Mouse (Mus musculus) hindbrain, embryonic 10.5 days (tissue): ENCODE measurements at regions not wholly inside any gene's neighbourhood (a gene's known extent, or its start where the extent isn't known, plus 50 kb on each side); places are given as distances from the start of the nearest gene placed in this dataset.
"Not testable (repeated sequence)": the region's sequence is repeated elsewhere in the genome, so short reads cannot be mapped to it uniquely, and the experiment has no call there.

Source experiments
- DNase-seq: peaks from one replicate; pipeline ENCODE4 v3.0.0-alpha.2; 2017; ENCODE audit warnings: low spot score
- H3K27ac ChIP-seq: fragments of 300-500 bp; sonication (generic); 2 replicates; pipeline ENCODE4 v1.5.1; 2016; ENCODE audit warnings: mild to moderate bottlenecking, moderate library complexity
- H3K27me3 ChIP-seq: fragments of 300-500 bp; sonication (generic); 2 replicates; pipeline ENCODE4 v1.6.1; 2016; ENCODE audit warnings: mild to moderate bottlenecking; ENCODE audit not compliant: poor library complexity, insufficient read depth, severe bottlenecking
- H3K36me3 ChIP-seq: fragments of 300-500 bp; sonication (generic); 2 replicates; pipeline ENCODE4 v1.6.1; 2016; ENCODE audit warnings: mild to moderate bottlenecking, moderate library complexity
- H3K4me1 ChIP-seq: fragments of 300-500 bp; sonication (generic); replicated peaks from 2 replicates; pipeline ENCODE4 v1.6.1; 2016; ENCODE audit warnings: mild to moderate bottlenecking
- H3K4me3 ChIP-seq: fragments of 300-500 bp; sonication (generic); 2 replicates; pipeline ENCODE4 v1.5.1; 2016; ENCODE audit warnings: mild to moderate bottlenecking, moderate library complexity
- H3K9me3 ChIP-seq: fragments of 300-500 bp; sonication (generic); 2 replicates; pipeline ENCODE4 v1.6.1; 2016; ENCODE audit warnings: mild to moderate bottlenecking, moderate library complexity
- WGBS: fragments of 180-500 bp; shearing (Covaris S2); methylation state at CpG from one replicate; pipeline ENCODE4 v1.1.7; 2016; 5-methylcytosine and 5-hydroxymethylcytosine counted together

GRCm38 (mm10) chrX:135112109-135112508 lies 65.3 kb downstream of the Gm15023 start:
- not testable (repeated sequence) for H3K27ac ChIP-seq, H3K36me3 ChIP-seq, DNase-seq, H3K4me1 ChIP-seq, H3K9me3 ChIP-seq, H3K4me3 ChIP-seq, H3K27me3 ChIP-seq
- 43% methylated on average over 7 of the region's 7 CpGs for WGBS

- not testable (repeated sequence) for H3K36me3 ChIP-seq, H3K4me1 ChIP-seq, H3K27me3 ChIP-seq, H3K4me3 ChIP-seq, H3K27ac ChIP-seq, H3K9me3 ChIP-seq
- 27% methylated on average over 4 of the region's 4 CpGs for WGBS
- peak; percentile 57 for DNase-seq
These were observed 66.6 kb downstream of the Gm15023 start for GRCm38 (mm10) chrX:135110866-135111265.

- H3K27me3 ChIP-seq: peaks cover 24% of the 10 kb centered on the region
- 67% methylated on average over 3 of the region's 3 CpGs for WGBS
These were observed 75.8 kb downstream of the Gm15023 start for GRCm38 (mm10) chrX:135101594-135101993.

GRCm38 (mm10) chrX:135098101-135098500 lies 79.3 kb downstream of the Gm15023 start:
- no peak overlapping the region for H3K27ac ChIP-seq
- no peaks in the 10 kb centered on the region for H3K9me3 ChIP-seq
- no peak for DNase-seq
- H3K27me3 ChIP-seq: peaks cover 25% of the 10 kb centered on the region
- H3K4me1 ChIP-seq: no peaks in the 10 kb centered on the region
- no peak overlapping the region for H3K4me3 ChIP-seq
- no peaks in the 10 kb centered on the region for H3K36me3 ChIP-seq

More at GRCm38 (mm10) chrX:135101594-135101993, 75.8 kb downstream of the Gm15023 start:
- Histone ChIP-seq H3K27ac (no peak overlapping the region), H3K36me3 (no peaks in the 10 kb centered on the region), H3K9me3 (no peaks in the 10 kb centered on the region), H3K4me1 (no peaks in the 10 kb centered on the region), H3K4me3 (no peak overlapping the region)
- DNase-seq: no peak

GRCm38 (mm10) chrX:135096206-135096605 lies 81.2 kb downstream of the Gm15023 start:
- whole genome bisulfite sequencing: 68% methylated on average over 3 of the region's 3 CpGs
- H3K4me3 ChIP-seq: no peak overlapping the region
- no peaks in the 10 kb centered on the region for H3K9me3 ChIP-seq
- peaks cover 26% of the 10 kb centered on the region for H3K27me3 ChIP-seq
- no peaks in the 10 kb centered on the region for H3K4me1 ChIP-seq
- H3K27ac ChIP-seq: no peak overlapping the region
- no peak for DNase-seq
- H3K36me3 ChIP-seq: no peaks in the 10 kb centered on the region

GRCm38 (mm10) chrX:135091074-135091473 lies 82.1 kb upstream of the Zmat1 start:
- not testable (repeated sequence) for H3K4me3 ChIP-seq

GRCm38 (mm10) chrX:135087068-135087579 lies 78.1 kb upstream of the Zmat1 start:
- H3K9me3 ChIP-seq, H3K27ac ChIP-seq, H3K36me3 ChIP-seq, H3K4me3 ChIP-seq, H3K4me1 ChIP-seq: not testable (repeated sequence)
- 22% methylated on average over 7 of the region's 7 CpGs for WGBS
- H3K27me3 ChIP-seq: peaks cover 29% of the 10 kb centered on the region
- DNase-seq: peak; percentile 17

More at GRCm38 (mm10) chrX:135091074-135091473, 82.1 kb upstream of the Zmat1 start:
- not testable (repeated sequence) for H3K27me3 ChIP-seq, H3K4me1 ChIP-seq, H3K36me3 ChIP-seq, H3K27ac ChIP-seq, H3K9me3 ChIP-seq
- DNase-seq: peak; percentile 43
- 51% methylated on average over 3 of the region's 3 CpGs for WGBS

- peaks cover 29% of the 10 kb centered on the region for H3K27me3 ChIP-seq
These were observed 77.6 kb upstream of the Zmat1 start for GRCm38 (mm10) chrX:135086564-135086963.

GRCm38 (mm10) chrX:135085770-135086553 lies 77.0 kb upstream of the Zmat1 start:
- WGBS: 78% methylated on average over 14 of the region's 14 CpGs
- not testable (repeated sequence) for DNase-seq, H3K4me3 ChIP-seq, H3K36me3 ChIP-seq, H3K9me3 ChIP-seq, H3K27ac ChIP-seq, H3K4me1 ChIP-seq
- H3K27me3 ChIP-seq: peaks cover 32% of the 10 kb centered on the region

More at GRCm38 (mm10) chrX:135086564-135086963, 77.6 kb upstream of the Zmat1 start:
- not testable (repeated sequence) for H3K27ac ChIP-seq, H3K4me1 ChIP-seq, H3K4me3 ChIP-seq, H3K9me3 ChIP-seq, H3K36me3 ChIP-seq, DNase-seq
- 29% methylated on average over 7 of the region's 9 CpGs for WGBS

GRCm38 (mm10) chrX:135080380-135081158 lies 71.6 kb upstream of the Zmat1 start:
- WGBS: 76% methylated on average over 2 of the region's 2 CpGs
- H3K27ac ChIP-seq: no peak overlapping the region
- H3K4me1 ChIP-seq: no peaks in the 10 kb centered on the region
- H3K36me3 ChIP-seq: no peaks in the 10 kb centered on the region
- H3K27me3 ChIP-seq: peaks cover 77% of the 10 kb centered on the region
- no peak overlapping the region for H3K4me3 ChIP-seq
- DNase-seq: no peak
- H3K9me3 ChIP-seq: no peaks in the 10 kb centered on the region

GRCm38 (mm10) chrX:135079388-135079787 lies 70.4 kb upstream of the Zmat1 start:
- DNase-seq: no peak

GRCm38 (mm10) chrX:135075903-135076302 lies 66.9 kb upstream of the Zmat1 start:
- WGBS: 77% methylated on average over 2 of the region's 2 CpGs
- no peak for DNase-seq
- Histone ChIP-seq H3K4me1 (no peaks in the 10 kb centered on the region), H3K4me3 (no peak overlapping the region), H3K27me3 (peaks cover 75% of the 10 kb centered on the region), H3K27ac (no peak overlapping the region), H3K9me3 (no peaks in the 10 kb centered on the region), H3K36me3 (no peaks in the 10 kb centered on the region)

More at GRCm38 (mm10) chrX:135079388-135079787, 70.4 kb upstream of the Zmat1 start:
- no peak overlapping the region for H3K27ac ChIP-seq
- no peaks in the 10 kb centered on the region for H3K4me1 ChIP-seq
- no peaks in the 10 kb centered on the region for H3K36me3 ChIP-seq
- H3K4me3 ChIP-seq: no peak overlapping the region
- no peaks in the 10 kb centered on the region for H3K9me3 ChIP-seq
- WGBS: 83% methylated on average over 2 of the region's 2 CpGs
- H3K27me3 ChIP-seq: peaks cover 81% of the 10 kb centered on the region

GRCm38 (mm10) chrX:135069448-135069847 lies 60.4 kb upstream of the Zmat1 start:
- Histone ChIP-seq H3K4me3 (no peak overlapping the region), H3K9me3 (no peaks in the 10 kb centered on the region), H3K27me3 (peaks cover 47% of the 10 kb centered on the region), H3K27ac (no peak overlapping the region), H3K36me3 (no peaks in the 10 kb centered on the region), H3K4me1 (no peaks in the 10 kb centered on the region)
- no peak for DNase-seq
- 20% methylated on average over 1 of the region's 1 CpGs for WGBS
